Mouse (Mus musculus) erythroblast, embryonic 14.5 days (primary cell): ENCODE results near the gene Palm3.

ENCODE experiments used
- GATA1 ChIP-seq: IDR thresholded peaks from 2 replicates; pipeline ENCODE4 v1.6.1; 2012; ENCODE audit warnings: low read length, inconsistent platforms, mixed read lengths
- TAL1 ChIP-seq: IDR thresholded peaks from 3 replicates; pipeline ENCODE4 v1.6.1; 2012; ENCODE audit warnings: low read length, inconsistent platforms, mixed read lengths

GRCm38 (mm10) chr8:83999057-83999705, 22.1 kb upstream of the Palm3 start:
- TF ChIP-seq GATA1 (no peak), TAL1 (no peak)
